Mouse (Mus musculus): ENCODE measurements around the gene Inhbe.
"Not testable (repeated sequence)": the region's sequence is repeated elsewhere in the genome, so short reads cannot be mapped to it uniquely, and the experiment has no call there.

Gene Inhbe

GRCm38 (mm10) chr10:127323131-127323855 lies 30.9 kb downstream of the Inhbe start:
- DNase-seq (ENCODE audit: low spot score in 2 of 2), result no peak

- DNase-seq (ENCODE audit: low spot score in 2 of 2), result no peak
Measured at GRCm38 (mm10) chr10:127322669-127323068, 31.5 kb downstream of the Inhbe start.

GRCm38 (mm10) chr10:127322178-127322577 lies 32.0 kb downstream of the Inhbe start:
- no peak for DNase-seq (ENCODE audit: low spot score in 2 of 2)

- no peak for DNase-seq (ENCODE audit: low spot score in 2 of 2)
Measured at GRCm38 (mm10) chr10:127321621-127322020, 32.6 kb downstream of the Inhbe start, which contains the start of gene Arhgap9. Gene Arhgap9 (plus strand): TSS chr10:127321964.

GRCm38 (mm10) chr10:127319969-127320368 lies 34.2 kb downstream of the Inhbe start:
- no peak for DNase-seq (ENCODE audit: low spot score in 2 of 2)

GRCm38 (mm10) chr10:127318009-127318408 lies 36.2 kb downstream of the Inhbe start:
- DNase-seq (ENCODE audit: low spot score in 2 of 2), result no peak

GRCm38 (mm10) chr10:127317277-127317676 lies 36.9 kb downstream of the Inhbe start:
- no peak for DNase-seq (ENCODE audit: low spot score in 2 of 2)

- DNase-seq (ENCODE audit: low spot score in 2 of 2), result not testable (repeated sequence)
Measured at GRCm38 (mm10) chr10:127314950-127315349, 39.3 kb downstream of the Inhbe start.

GRCm38 (mm10) chr10:127313516-127313915 lies 40.7 kb downstream of the Inhbe start:
- DNase-seq (ENCODE audit: low spot score in 2 of 2), result not testable (repeated sequence)

GRCm38 (mm10) chr10:127312858-127313257 lies 41.4 kb downstream of the Inhbe start:
- DNase-seq (ENCODE audit: low spot score in 2 of 2), result no peak

- peak; percentile 64 to 69 for DNase-seq (ENCODE audit: low spot score in 2 of 2)
Measured at GRCm38 (mm10) chr10:127312356-127312676, 41.9 kb downstream of the Inhbe start.

GRCm38 (mm10) chr10:127311476-127312355 lies 42.5 kb downstream of the Inhbe start, which contains the start of gene Mars:
Gene Mars (minus strand): TSS chr10:127311786.
- DNase-seq (ENCODE audit: low spot score in 2 of 2), result peak; percentile 84 to 94

GRCm38 (mm10) chr10:127310523-127311475 lies 43.4 kb downstream of the Inhbe start:
- DNase-seq (ENCODE audit: low spot score in 2 of 2), result no peak

GRCm38 (mm10) chr10:127309167-127309566 lies 45.0 kb downstream of the Inhbe start:
- DNase-seq (ENCODE audit: low spot score in 2 of 2), result not testable (repeated sequence)

GRCm38 (mm10) chr10:127303136-127303535 lies 51.1 kb downstream of the Inhbe start:
- no peak for DNase-seq (ENCODE audit: low spot score in 2 of 2)

GRCm38 (mm10) chr10:127300361-127300760 lies 53.9 kb downstream of the Inhbe start:
- no peak for DNase-seq (ENCODE audit: low spot score in 2 of 2)
